Mouse (Mus musculus): ENCODE data around the gene Gm10842.
"Not testable (repeated sequence)": the region's sequence is repeated elsewhere in the genome, so short reads cannot be mapped to it uniquely, and the experiment has no call there.

Gene Gm10842

DNA sequence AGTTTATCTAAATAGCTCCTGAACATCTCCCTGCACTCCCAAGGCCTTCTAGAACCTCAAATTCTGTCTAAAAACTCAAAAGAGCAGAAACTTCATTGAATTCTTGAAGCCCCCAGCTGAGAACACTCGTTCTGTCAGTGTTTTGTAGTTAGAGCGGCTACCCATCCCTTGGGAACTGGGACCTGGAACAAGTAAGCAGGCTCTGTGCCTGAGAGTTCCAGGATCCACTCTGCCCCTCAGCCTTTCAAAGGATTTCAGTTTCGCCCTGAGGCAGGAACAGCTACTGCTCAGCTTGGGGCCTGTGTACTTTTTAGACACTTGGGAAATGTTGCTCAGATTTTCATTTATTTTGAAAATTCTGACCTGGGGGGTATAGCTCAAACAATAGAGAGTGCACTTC, at the start of gene Gm10842:
Gene Gm10842 (plus strand): TSS at position 301 of the 400 bp plus-strand sequence.
- DNase-seq = no peak

- DNase-seq = not testable (repeated sequence)
These were observed 34.2 kb upstream of the Gm10842 start for GRCm38 (mm10) chr11:105112448-105112847.

DNA sequence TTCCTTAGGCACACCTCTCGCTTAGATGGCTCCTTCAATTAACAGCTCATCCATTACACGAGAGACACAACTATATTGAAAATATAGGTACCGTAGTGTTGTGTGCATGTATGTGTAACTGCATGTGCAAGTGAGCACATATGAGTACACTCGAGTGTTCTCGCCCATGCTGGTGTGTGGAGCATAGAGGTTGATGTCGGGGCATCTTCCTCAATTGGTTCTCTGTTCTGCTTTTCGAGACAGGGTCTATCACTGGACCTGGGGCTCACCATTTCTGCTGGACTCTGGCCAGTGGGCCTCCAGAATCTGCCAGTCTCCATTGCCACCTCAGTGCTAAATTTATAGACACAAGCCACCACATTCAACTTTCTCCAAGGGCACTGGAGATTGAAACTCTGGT, 28.9 kb upstream of the Gm10842 start:
- DNase-seq = no peak

GRCm38 (mm10) chr11:105120551-105121061, 26.1 kb upstream of the Gm10842 start:
- no peak for DNase-seq

- not testable (repeated sequence) for DNase-seq
These were observed 24.9 kb upstream of the Gm10842 start for GRCm38 (mm10) chr11:105121792-105122191.

GRCm38 (mm10) chr11:105123986-105124385, 22.7 kb upstream of the Gm10842 start:
- DNase-seq = peak; percentile 78

DNA sequence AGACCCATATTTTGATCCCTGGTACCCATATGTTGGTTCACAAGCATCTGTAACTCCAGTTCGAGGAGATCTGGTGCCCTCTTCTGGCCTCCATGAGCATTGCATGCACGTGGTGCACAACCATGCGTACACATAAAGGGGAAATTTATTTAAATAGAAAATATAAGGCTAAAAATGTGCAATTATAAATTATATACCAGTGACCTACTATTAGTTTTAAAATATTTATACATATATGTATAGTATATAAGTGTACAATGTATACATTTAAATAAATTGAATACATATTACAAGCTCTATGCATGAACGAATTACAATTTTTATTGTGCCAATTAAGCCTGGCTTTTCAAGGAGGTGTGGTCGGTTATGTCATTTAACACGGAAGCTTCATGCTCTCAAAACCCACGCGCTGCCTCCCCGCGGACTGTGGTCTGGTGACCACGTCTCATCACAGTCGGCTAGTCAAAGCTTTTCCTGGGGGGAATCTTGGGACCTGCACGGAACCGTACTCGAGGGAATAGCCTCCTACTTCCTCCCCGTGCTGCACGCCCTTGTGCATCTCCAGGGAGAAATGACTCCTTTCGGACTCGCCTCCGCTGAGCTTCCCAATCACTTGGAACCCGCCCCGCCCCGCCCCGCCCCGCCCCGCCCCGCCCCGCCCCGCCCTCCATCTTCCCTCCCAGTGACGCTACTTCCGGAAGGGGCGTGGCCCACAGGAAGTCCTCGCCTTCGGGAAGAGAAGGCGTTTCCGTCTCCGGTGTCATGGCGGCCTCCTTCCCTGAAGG, 20.8 kb upstream of the Gm10842 start, which contains the start of gene Mettl2:
Gene Mettl2 (plus strand): TSS at position 691 of the 785 bp plus-strand sequence.
- peak; percentile 73 for DNase-seq

GRCm38 (mm10) chr11:105126520-105127029, 20.1 kb upstream of the Gm10842 start:
- DNase-seq = no peak

DNA sequence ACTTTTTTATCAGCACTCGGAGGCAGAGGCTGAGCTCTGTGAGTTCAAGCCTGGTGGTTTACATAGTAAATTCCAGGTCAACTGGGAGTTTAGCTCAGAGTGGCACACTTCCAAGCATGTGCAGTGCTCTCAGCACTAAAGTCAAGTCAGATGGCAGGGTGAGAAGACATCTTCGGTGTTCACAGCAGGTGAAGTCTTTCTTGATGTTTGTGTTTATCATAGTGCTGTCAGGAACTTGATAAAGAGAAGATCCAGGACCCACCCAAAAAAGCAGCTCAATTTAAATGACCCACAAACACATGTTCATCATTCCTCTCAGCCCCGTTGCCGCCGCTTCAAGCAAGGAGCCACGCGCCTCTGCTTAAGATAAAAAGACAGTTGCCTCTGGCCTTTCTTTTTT, 11.0 kb upstream of the Gm10842 start:
- DNase-seq = no peak

DNA sequence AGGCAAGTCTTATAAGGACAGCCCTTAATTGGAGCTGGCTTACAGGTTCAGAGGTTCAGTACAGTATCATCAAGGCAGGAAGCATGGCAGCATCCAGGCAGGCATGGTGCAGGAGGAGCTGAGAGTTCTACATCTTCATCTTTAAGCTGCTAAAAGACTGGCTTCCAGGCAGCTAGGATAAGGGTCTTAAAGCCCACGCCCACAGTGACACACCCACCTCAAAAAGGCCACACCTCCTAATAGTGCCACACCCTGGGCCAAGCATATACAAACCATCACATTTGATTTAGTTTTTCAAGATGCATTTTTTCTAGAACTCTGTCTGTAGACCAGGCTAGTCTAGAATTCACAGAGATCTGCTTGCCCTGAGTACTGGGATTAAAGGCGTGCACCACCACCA, 9.4 kb upstream of the Gm10842 start:
- DNase-seq = not testable (repeated sequence)

DNA sequence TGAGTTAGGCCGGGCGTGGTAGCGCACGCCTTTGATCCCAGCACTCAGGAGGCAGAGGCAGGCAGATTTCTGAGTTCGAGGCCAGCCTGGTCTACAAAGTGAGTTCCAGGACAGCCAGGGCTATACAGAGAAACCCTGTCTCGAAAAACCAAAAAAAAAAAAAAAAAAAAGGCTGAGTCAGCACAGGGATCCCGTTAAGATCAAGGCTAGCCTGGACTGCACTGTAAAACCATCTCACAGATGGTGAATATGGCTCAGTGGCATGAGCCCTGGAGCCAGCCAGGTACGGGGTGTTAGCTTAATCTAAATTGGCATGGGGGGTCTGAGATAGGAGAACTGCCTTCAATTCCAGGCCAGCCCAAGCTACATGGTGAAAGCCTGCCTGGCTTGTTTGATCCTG, 6.2 kb upstream of the Gm10842 start:
- not testable (repeated sequence) for DNase-seq

- DNase-seq = no peak
These were observed 5.6 kb upstream of the Gm10842 start for GRCm38 (mm10) chr11:105141115-105141514.

DNA sequence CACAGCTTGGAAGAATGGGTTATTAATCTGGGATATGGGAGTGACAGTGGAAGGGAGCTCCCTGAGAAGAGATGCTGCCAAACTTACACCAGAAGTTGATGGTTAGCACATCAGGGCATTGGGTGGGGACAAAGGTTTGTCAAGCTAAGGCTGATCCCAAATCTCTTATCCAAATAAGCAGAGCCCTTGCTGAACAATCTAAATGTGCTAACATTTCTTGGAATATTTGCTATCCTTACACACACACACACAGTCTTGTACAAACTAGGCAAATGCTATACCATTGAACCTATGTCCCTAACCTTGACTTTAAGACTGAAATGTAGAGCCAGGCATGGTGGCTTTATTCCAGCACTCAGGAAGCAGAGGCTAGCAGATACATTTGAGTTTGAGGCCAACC, 3.1 kb upstream of the Gm10842 start:
- no peak for DNase-seq

- no peak for DNase-seq
These were observed 2.6 kb upstream of the Gm10842 start for GRCm38 (mm10) chr11:105144084-105144483.

DNA sequence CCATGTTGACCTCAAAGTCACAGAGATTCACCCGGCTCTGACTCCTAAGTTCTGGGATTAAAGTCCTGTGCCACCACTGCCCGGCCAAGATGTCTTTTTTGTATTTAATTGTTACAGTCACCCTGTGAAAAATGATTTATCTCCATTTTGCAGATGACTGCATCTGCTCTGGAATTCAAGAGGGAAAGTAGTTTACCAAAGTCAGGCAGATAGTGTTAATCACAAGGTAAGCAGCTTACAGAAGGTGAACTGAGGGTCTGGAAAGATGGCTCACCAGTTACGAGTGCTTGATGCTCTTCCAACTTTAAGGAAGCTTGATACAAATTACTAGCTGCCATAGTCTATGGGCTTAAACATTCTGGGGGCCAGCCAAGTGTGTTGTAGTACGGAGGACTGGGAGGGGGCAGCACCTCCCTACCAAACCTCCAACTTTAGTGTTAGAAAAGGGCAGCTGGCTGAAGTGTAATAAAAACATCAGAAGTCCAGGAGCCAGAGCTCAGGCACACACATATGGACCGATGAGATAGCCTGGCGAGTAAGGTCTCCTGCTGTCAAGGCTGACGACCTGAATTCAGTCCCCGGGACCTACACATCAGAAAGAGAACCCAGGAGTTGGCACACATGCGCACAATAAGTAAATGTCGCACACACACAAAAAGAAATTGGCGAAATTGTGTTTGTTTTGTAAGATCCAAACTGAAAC, 2.0 kb upstream of the Gm10842 start:
- no peak for DNase-seq

- DNase-seq = no peak
These were observed 1.5 kb upstream of the Gm10842 start for GRCm38 (mm10) chr11:105145211-105145610.

- no peak for DNase-seq
These were observed 2.7 kb downstream of the Gm10842 start for GRCm38 (mm10) chr11:105149353-105149752.

- DNase-seq = no peak
These were observed 3.1 kb downstream of the Gm10842 start for GRCm38 (mm10) chr11:105149766-105150165.

DNA sequence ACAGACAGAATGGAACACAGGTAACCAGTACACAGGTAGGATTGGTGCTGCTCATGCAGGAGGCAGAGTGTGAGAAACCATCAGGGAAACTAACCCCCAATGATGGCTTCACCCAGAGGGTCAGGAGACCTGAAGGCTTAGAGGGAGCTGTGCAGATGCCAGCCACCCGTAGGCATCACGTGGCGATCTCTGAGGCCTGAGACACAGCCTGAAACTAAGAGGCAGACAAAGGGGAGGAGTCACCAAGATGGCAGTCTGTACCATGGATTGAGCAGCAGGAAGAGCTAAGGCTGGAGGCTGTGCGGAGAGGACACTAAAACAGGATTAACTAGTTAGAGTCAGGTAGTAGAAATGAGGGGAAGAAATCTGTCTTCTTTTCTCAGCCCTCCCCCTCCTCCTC, 4.0 kb downstream of the Gm10842 start:
- no peak for DNase-seq

- DNase-seq = no peak
These were observed 4.7 kb downstream of the Gm10842 start for GRCm38 (mm10) chr11:105151226-105152016.

DNA sequence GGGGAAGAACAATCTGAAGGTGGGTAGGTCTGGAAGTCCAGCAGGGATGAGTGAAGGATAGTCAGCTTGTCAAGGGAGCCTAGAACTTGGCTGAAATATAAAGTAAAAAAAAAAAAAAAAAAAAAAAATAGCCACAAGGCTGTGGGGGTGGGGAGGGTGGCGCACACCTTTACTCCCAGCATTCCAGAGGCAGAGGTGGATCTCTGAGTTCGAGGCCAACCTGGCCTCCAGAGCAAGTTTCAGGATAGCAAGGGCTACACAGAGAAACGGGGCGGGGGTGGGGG, 5.3 kb downstream of the Gm10842 start:
- DNase-seq = no peak

DNA sequence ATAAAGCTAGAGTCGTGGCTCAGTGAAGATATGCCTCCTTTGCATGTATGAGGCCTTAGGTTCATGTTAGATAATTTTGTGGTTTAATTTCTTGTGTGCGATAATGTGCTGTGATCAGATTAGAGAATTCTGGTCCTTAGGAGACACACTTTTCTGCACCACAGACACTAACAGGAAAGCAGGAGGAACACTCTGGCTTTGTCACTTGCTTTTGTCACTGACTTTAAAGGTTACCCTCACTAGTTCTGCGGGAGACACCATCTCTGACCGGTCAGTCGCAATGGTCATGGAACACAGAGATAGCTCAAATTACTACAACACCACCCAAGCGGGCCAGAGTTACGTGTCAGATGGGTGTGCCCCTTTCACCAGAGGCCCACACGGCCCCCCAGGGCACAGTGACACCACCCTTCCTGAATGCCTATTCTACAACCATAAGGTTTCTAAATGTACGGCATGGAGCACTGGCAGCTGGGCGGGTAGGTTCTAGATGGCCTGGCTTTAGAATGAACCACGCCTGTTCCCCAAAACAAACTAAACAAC, 5.7 kb downstream of the Gm10842 start:
- no peak for DNase-seq

All from kidney, adult 11 months (tissue).